Mouse (Mus musculus): ENCODE measurements around the gene Tlr12. TPM values are rescaled to one million over a fixed set of nuclear protein-coding genes. Genes with fewer than 3 reads are reported as not detected.
"Not testable (repeated sequence)": the region's sequence is repeated elsewhere in the genome, so short reads cannot be mapped to it uniquely, and the experiment has no call there.

Gene Tlr12
- polyA plus RNA-seq, 1 experiment from 2014 or later, result 0.90 TPM

DNA sequence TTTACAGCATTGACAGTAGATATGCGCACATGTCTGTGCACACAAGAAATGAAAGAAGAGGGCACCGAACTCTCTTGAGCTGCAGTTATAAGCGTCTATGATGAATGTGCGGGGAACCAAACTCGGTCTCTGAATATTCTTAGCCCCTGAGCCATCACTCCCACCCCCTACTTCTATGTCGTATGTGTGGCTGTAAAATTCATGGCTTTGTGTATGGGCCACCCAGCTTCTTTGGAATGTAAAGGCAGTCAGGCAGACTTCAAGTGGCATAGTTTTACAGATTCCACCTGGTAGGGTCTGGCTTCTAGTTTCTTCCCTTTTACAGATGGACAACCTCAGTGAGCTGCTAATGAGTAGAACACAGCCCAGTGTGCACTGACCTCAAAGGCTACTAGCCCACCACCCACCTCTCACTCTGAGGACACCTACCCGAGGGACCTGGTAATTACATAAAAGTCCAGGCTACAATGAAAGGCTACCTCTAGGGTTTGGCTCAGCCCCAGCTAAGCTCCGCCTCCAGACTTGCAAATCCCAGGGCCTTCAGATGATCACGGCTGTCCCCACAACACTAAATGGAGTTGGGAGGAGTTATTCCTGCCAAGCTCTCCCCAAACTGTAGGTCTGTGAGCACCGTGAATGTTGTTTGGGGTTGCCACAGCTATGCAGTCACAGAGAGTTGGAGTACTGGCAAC lies 17.6 kb upstream of the Tlr12 start:
- DNase-seq (ENCODE audit: low spot score) (no peak), ATAC-seq (ENCODE audit: low FRiP score) (no peak)
- Histone ChIP-seq H3K4me2 (replicated peaks) (no peak overlapping the region), H3K27ac (no peak overlapping the region), H3K4me3 (replicated peaks; ENCODE audit: low read length) (no peak overlapping the region), H3K9me3 (ENCODE audit: control insufficient read depth, low read length) (no peaks in the 10 kb centered on the region), H3K27me3 (ENCODE audit: control insufficient read depth, insufficient read depth, low read length) (no peaks in the 10 kb centered on the region), H3K9ac (no peak overlapping the region), H3K36me3 (replicated peaks; ENCODE audit: control insufficient read depth, insufficient read depth) (no peaks in the 10 kb centered on the region), H3K4me1 (replicated peaks; ENCODE audit: control insufficient read depth, insufficient read depth, low read length) (peaks cover 6% of the 10 kb centered on the region)
- 63% methylated on average over 10 of the region's 10 CpGs for WGBS

DNA sequence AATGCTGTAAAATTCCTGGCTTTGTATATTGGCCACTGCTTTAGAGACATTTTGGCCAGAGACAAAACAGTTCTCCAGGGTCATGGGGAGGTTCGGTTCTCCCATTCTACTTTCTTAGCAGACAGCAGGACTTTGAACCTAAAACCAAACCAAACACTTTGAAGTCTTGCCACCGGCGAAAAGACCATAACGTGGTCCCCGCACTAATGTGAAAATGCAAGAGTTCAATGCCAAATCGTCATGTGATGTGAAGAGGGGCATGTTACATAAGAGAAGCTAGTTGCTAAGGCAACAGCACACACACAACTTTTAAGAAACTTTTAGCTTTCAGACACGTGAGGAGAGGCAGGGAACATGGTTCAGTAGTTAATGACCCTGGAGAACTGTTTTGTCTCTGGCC lies 17.0 kb upstream of the Tlr12 start:
- ATAC-seq (ENCODE audit: low FRiP score) (no peak), DNase-seq (ENCODE audit: low spot score) (no peak)
- Histone ChIP-seq H3K9me3 (ENCODE audit: control insufficient read depth, low read length) (no peaks in the 10 kb centered on the region), H3K9ac (no peak overlapping the region), H3K27me3 (ENCODE audit: control insufficient read depth, insufficient read depth, low read length) (no peaks in the 10 kb centered on the region), H3K36me3 (replicated peaks; ENCODE audit: control insufficient read depth, insufficient read depth) (no peaks in the 10 kb centered on the region), H3K4me2 (replicated peaks) (no peak overlapping the region), H3K27ac (no peak overlapping the region), H3K4me1 (replicated peaks; ENCODE audit: control insufficient read depth, insufficient read depth, low read length) (peaks cover 6% of the 10 kb centered on the region), H3K4me3 (replicated peaks; ENCODE audit: low read length) (no peak overlapping the region)
- 74% methylated on average over 7 of the region's 7 CpGs for WGBS

DNA sequence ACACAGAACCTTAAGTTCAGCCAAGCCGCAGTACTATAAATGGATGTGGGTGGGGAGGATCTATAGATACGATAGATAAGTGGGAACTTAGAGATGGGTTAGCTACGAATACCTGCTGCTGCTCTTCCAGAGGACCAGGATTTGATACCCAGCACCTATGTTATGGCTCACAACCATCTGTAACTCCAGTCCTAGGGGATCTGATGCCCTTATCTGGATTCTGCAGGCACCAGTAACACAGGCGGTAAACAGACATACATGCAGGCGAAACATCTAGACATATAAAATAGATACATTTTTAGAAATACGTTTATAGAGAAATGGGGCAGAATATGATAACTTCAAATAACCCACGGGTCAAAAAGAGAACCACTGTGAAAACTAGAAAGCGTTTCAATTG lies 2.7 kb upstream of the Tlr12 start:
- Histone ChIP-seq H3K4me1 (replicated peaks; ENCODE audit: control insufficient read depth, insufficient read depth, low read length) (no peaks in the 10 kb centered on the region), H3K9me3 (ENCODE audit: control insufficient read depth, low read length) (peaks cover 6% of the 10 kb centered on the region; the same call in 1 of the 2 replicates), H3K27me3 (ENCODE audit: control insufficient read depth, insufficient read depth, low read length) (no peaks in the 10 kb centered on the region), H3K9ac (no peak overlapping the region), H3K27ac (no peak overlapping the region), H3K36me3 (replicated peaks; ENCODE audit: control insufficient read depth, insufficient read depth) (no peaks in the 10 kb centered on the region), H3K4me3 (replicated peaks; ENCODE audit: low read length) (no peak overlapping the region), H3K4me2 (replicated peaks) (no peak overlapping the region)
- ATAC-seq (ENCODE audit: low FRiP score), result no peak
- DNase-seq (ENCODE audit: low spot score), result no peak
- WGBS, result 90% methylated on average over 8 of the region's 8 CpGs

DNA sequence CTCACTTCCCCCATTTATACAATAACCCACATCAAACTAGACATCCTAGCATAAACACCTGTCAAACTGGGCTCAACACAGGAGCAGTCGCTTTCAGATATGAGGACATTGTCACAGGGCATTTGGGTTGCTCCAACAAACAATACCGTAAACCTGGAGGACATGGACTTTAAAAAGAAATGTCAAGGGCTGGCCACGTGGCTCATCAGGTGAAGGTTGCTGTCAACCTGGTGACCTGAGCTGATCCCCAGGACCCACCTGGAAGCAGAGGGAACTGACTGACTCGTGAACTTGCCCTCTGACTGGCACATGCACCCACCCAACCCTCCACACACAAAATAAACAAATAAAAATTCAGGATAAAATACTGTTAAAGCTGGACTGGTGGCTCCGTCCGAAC lies 2.2 kb upstream of the Tlr12 start:
- Histone ChIP-seq H3K27me3 (ENCODE audit: control insufficient read depth, insufficient read depth, low read length) (no peaks in the 10 kb centered on the region), H3K9ac (no peak overlapping the region), H3K4me3 (replicated peaks; ENCODE audit: low read length) (no peak overlapping the region), H3K9me3 (ENCODE audit: control insufficient read depth, low read length) (peaks cover 6% of the 10 kb centered on the region; the same call in 1 of the 2 replicates), H3K4me1 (replicated peaks; ENCODE audit: control insufficient read depth, insufficient read depth, low read length) (no peaks in the 10 kb centered on the region), H3K27ac (no peak overlapping the region), H3K36me3 (replicated peaks; ENCODE audit: control insufficient read depth, insufficient read depth) (no peaks in the 10 kb centered on the region), H3K4me2 (replicated peaks) (no peak overlapping the region)
- WGBS, result 86% methylated on average over 6 of the region's 6 CpGs
- ATAC-seq (ENCODE audit: low FRiP score) (no peak), DNase-seq (ENCODE audit: low spot score) (no peak)

DNA sequence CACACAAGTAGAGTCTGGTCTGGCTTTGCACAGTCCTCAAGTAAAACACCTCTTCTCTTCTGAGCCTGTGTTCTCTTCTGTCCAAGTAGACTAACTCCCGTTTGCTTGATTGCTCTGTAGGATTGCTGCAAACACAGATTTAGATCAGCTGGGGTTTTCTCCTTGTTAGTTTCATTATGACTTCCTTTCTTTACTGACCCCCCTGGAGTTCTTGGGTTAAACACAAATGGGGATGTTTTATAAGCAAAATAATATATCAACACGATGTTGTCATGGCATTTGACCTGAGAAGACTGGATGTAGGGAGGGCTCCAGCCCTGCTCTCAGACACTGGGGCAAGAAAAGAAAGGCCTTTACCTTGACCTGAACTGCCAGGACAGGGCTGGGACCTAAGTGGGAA lies 544 bp upstream of the Tlr12 start:
- 69% methylated on average over 2 of the region's 2 CpGs for WGBS
- ATAC-seq (ENCODE audit: low FRiP score), result no peak
- no peak overlapping the region for H3K27ac ChIP-seq

DNA sequence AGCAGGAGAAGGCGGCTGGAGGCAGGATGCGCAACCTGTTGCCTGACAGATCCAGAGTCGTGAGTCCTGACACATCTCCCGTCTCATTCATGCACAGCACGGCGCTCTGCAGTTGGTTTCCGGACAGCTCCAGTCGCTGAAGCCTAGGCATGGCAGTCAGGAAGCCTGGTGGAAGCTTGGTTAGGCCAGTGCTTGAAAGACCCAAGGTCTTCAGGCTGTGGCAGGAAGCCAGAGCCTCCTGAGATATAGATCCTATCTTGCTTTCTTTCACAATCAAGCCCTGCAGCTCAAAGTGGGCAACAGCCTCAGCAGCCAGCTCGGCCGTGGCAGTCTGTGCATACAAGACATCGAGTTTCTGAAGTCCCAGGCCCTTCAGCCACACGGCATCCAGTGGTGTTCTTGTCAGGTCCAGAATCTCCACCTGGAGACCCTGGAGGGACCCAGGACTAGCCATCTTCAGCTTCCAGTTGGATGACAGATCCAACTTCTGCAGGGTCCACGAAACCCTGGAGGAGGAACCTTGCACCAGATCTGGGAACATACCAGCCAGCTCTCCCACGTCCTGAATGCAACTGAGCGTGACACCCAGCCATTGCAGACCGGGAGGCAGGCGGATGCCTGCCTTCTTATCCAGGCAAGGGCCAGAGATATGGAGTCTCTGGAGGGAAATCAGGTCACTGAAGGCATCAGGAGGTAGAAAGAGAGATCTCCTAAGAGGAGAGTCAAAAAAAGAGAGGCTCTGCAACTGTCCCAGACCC lies 877 bp downstream of the Tlr12 start:
- no peak overlapping the region for H3K4me3 ChIP-seq (replicated peaks; ENCODE audit: low read length)
- H3K27me3 ChIP-seq (ENCODE audit: control insufficient read depth, insufficient read depth, low read length), result no peaks in the 10 kb centered on the region
- no peak overlapping the region for H3K9ac ChIP-seq
- H3K4me1 ChIP-seq (replicated peaks; ENCODE audit: control insufficient read depth, insufficient read depth, low read length), result no peaks in the 10 kb centered on the region
- 67% methylated on average over 17 of the region's 17 CpGs for WGBS
- DNase-seq (ENCODE audit: low spot score) (no peak), ATAC-seq (ENCODE audit: low FRiP score) (no peak)
- no peaks in the 10 kb centered on the region for H3K36me3 ChIP-seq (replicated peaks; ENCODE audit: control insufficient read depth, insufficient read depth)
- H3K27ac ChIP-seq, result no peak overlapping the region
- H3K9me3 ChIP-seq (ENCODE audit: control insufficient read depth, low read length), result no peaks in the 10 kb centered on the region
- no peak overlapping the region for H3K4me2 ChIP-seq (replicated peaks)

More for the DNA sequence above, 544 bp upstream of the Tlr12 start:
- DNase-seq (ENCODE audit: low spot score), result no peak
- Histone ChIP-seq H3K4me2 (replicated peaks) (no peak overlapping the region), H3K9me3 (ENCODE audit: control insufficient read depth, low read length) (no peaks in the 10 kb centered on the region), H3K27me3 (ENCODE audit: control insufficient read depth, insufficient read depth, low read length) (no peaks in the 10 kb centered on the region), H3K4me1 (replicated peaks; ENCODE audit: control insufficient read depth, insufficient read depth, low read length) (no peaks in the 10 kb centered on the region), H3K9ac (no peak overlapping the region), H3K36me3 (replicated peaks; ENCODE audit: control insufficient read depth, insufficient read depth) (no peaks in the 10 kb centered on the region), H3K4me3 (replicated peaks; ENCODE audit: low read length) (no peak overlapping the region)

GRCm38 (mm10) chr4:128615761-128616160 lies 2.7 kb downstream of the Tlr12 start:
- WGBS, result 97% methylated on average over 14 of the region's 14 CpGs
- no peaks in the 10 kb centered on the region for H3K9me3 ChIP-seq (ENCODE audit: control insufficient read depth, low read length)
- no peak overlapping the region for H3K4me2 ChIP-seq (replicated peaks)
- H3K9ac ChIP-seq, result no peak overlapping the region
- no peak overlapping the region for H3K27ac ChIP-seq
- no peaks in the 10 kb centered on the region for H3K27me3 ChIP-seq (ENCODE audit: control insufficient read depth, insufficient read depth, low read length)
- no peaks in the 10 kb centered on the region for H3K36me3 ChIP-seq (replicated peaks; ENCODE audit: control insufficient read depth, insufficient read depth)
- H3K4me1 ChIP-seq (replicated peaks; ENCODE audit: control insufficient read depth, insufficient read depth, low read length), result no peaks in the 10 kb centered on the region
- DNase-seq (ENCODE audit: low spot score), result no peak
- no peak for ATAC-seq (ENCODE audit: low FRiP score)
- H3K4me3 ChIP-seq (replicated peaks; ENCODE audit: low read length), result no peak overlapping the region

GRCm38 (mm10) chr4:128613326-128613725 lies 5.1 kb downstream of the Tlr12 start:
- H3K4me2 ChIP-seq (replicated peaks), result no peak overlapping the region
- H3K4me3 ChIP-seq (replicated peaks; ENCODE audit: low read length), result no peak overlapping the region
- no peaks in the 10 kb centered on the region for H3K9me3 ChIP-seq (ENCODE audit: control insufficient read depth, low read length)
- WGBS, result 21% methylated on average over 8 of the region's 8 CpGs
- no peaks in the 10 kb centered on the region for H3K36me3 ChIP-seq (replicated peaks; ENCODE audit: control insufficient read depth, insufficient read depth)
- peak; percentile 89 for DNase-seq (ENCODE audit: low spot score)
- no peak for ATAC-seq (ENCODE audit: low FRiP score)
- no peaks in the 10 kb centered on the region for H3K27me3 ChIP-seq (ENCODE audit: control insufficient read depth, insufficient read depth, low read length)
- H3K4me1 ChIP-seq (replicated peaks; ENCODE audit: control insufficient read depth, insufficient read depth, low read length), result peaks cover 11% of the 10 kb centered on the region
- H3K9ac ChIP-seq, result no peak overlapping the region
- H3K27ac ChIP-seq, result no peak overlapping the region

GRCm38 (mm10) chr4:128611726-128612125 lies 6.7 kb downstream of the Tlr12 start:
- H3K4me3 ChIP-seq (replicated peaks; ENCODE audit: low read length); H3K9ac ChIP-seq; H3K36me3 ChIP-seq (replicated peaks; ENCODE audit: control insufficient read depth, insufficient read depth); ATAC-seq (ENCODE audit: low FRiP score); H3K4me2 ChIP-seq (replicated peaks); H3K27ac ChIP-seq; DNase-seq (ENCODE audit: low spot score); H3K27me3 ChIP-seq (ENCODE audit: control insufficient read depth, insufficient read depth, low read length); H3K9me3 ChIP-seq (ENCODE audit: control insufficient read depth, low read length): not testable (repeated sequence)
- H3K4me1 ChIP-seq (replicated peaks; ENCODE audit: control insufficient read depth, insufficient read depth, low read length), result peaks cover 14% of the 10 kb centered on the region
- WGBS, result 87% methylated on average over 3 of the region's 3 CpGs
